Mouse (Mus musculus) ES-Bruce4 (cell line): ENCODE results near the gene Rbbp6.

Source experiments
- CTCF ChIP-seq: IDR thresholded peaks from one replicate; pipeline ENCODE4 v1.8.1; 2011; ENCODE audit warnings: low read depth, low read length
- EP300 ChIP-seq: IDR thresholded peaks from 2 replicates; pipeline ENCODE4 v1.6.1; 2011; ENCODE audit warnings: low read depth, low read length; ENCODE audit not compliant: insufficient read depth
- POLR2A ChIP-seq: IDR thresholded peaks from one replicate; pipeline ENCODE4 v1.8.1; 2011; ENCODE audit warnings: low read length; ENCODE audit not compliant: insufficient read depth

DNA sequence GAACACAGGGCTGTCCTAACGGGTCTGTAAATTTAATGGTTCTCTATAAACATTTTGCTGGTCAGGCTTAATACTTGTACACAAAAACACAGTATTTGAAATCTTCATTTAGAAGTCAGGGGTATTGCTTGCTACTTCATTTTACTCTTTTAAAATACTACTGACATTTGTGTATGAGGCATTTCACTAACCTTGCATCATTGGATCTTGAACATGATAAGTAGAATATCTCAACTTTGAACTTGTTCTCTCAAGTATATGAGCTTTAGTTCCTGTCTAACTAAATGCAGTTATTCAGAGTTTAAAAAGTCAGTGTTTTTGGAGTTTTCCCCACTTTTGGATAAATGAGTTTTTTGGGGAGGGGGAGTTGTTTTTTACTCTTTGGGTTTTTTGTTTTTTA is 14.0 kb downstream of the Rbbp6 start:
- TF ChIP-seq POLR2A (no peak), EP300 (no peak), CTCF (no peak)
